Mouse (Mus musculus) brain, embryonic 14.5 days (tissue): Measurements from ENCODE around the gene Ramp2.

Experiments used
- CTCF ChIP-seq: fragments of 200-500 bp; IDR thresholded peaks from 2 replicates; pipeline ENCODE4 v1.5.1; 2012; ENCODE audit warnings: inconsistent platforms, mild to moderate bottlenecking, moderate library complexity, borderline replicate concordance; ENCODE audit not compliant: insufficient read depth, insufficient read length; ENCODE audit errors: extremely low read depth
- POLR2A ChIP-seq: fragments of 200-500 bp; IDR thresholded peaks from 2 replicates; pipeline ENCODE4 v1.6.1; 2012; ENCODE audit warnings: mild to moderate bottlenecking, inconsistent platforms, borderline replicate concordance; ENCODE audit not compliant: poor library complexity, insufficient read depth, insufficient read length, severe bottlenecking; ENCODE audit errors: extremely low read depth

GRCm38 (mm10) chr11:101225331-101226064 lies 20.3 kb upstream of the Ramp2 start:
- TF ChIP-seq POLR2A: no peak
- no peak for TF ChIP-seq CTCF
